Mouse (Mus musculus) thymus, postnatal 4 days (tissue): ENCODE data around the gene Fam45a.
"Not testable (repeated sequence)": the region's sequence is repeated elsewhere in the genome, so short reads cannot be mapped to it uniquely, and the experiment has no call there.

Experiments
- DNase-seq: peaks from one replicate; pipeline ENCODE4 v3.0.0; 2021

Fam45a gene

DNA sequence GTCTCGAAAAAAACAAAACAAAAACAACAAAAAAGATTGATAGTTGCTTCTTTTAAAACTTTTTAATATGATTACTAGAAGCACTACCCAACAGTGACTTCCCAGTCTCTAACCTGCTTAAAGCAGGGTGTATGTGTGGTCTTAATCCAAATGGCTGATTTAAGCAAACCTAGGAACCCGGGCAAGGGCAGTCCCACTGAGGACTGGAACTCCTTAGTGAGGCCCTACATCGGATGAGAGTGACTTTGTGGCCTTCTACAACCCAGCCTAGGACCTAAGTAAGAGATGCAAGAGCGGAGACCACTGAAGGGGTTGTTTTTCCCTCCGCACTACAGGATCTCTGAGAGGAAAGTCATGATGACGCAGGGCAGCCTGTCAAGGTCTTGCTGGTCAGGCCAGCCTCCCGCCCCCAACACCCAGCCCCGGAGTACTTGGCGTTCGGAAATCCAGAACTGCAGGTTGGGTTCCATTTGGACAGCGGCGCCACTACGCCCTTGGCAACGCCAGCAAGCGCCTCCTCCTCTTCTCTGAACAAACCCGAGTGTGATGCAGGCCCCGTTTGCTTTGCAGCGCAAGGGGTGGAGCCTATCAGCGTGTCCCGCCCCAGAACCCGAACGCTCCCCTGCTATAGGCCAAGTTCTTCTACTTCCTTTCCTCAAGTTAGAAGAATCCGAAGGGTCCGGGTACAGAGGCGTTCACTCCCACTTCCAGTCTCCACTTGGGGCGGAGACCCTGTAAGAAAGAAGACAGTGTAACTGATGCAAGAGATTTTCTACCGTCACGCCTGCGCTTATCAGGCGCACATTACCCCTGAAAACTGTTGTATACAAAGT lies 49.7 kb downstream of the Fam45a start, which contains the start of gene Sfxn4:
Sfxn4 (minus strand) TSS at position 612 of the 833 bp plus-strand sequence.
- peak; percentile 93 for DNase-seq

DNA sequence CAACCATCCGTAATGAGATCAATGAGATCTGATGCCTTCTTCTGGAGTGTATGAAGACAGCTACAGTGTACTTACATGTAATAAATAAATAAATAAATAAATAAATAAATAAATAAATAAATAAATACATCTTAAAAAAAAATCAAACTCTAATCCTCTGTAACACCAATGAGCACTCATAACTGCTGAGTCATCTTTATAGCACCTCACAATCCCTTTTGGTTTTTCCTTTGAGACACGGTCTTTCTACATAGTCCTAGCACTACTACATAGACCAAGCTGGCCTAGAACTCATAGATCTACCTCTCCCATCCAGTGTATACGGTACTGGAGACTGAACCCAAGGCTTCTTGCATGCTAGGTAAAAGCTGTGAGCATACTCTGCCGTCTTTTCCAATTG lies 54.8 kb downstream of the Fam45a start:
- DNase-seq, result not testable (repeated sequence)

DNA sequence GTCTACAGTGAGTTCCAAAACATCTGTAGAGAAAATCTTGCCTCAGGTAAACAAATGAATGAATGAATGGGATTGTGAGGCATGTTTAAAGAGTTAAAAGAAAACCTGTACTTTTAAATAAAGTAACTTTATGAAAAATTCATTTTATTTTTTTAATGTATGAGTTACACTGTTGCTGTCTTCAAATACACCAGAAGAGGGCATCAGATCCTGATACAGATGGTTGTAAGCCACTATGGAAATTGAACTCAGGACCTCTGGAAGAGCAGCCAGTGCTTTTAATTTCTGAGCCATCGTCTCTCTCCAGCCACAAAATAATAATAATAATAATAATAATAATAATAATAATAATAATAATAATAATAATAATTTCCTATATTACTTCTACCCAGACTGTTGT lies 59.1 kb downstream of the Fam45a start:
- no peak for DNase-seq

DNA sequence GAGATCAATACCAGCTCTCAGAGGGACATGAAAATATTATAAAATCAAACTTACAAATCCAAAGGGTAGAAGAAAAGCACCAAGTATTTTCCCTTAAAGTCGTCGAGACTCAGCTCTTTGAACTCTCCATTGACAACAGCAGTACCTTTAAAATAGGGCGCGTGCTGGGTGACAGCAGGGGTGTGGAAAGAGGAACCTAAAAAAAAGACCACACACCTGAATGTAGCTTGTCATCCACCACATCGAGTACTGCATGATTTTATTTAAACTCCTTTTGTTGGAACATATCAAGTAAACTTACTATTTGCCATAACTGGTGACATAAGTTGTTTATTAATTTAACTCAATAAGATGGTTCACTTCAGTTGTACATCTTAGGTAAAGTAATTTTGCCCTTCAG lies 60.0 kb downstream of the Fam45a start:
- DNase-seq, result no peak

DNA sequence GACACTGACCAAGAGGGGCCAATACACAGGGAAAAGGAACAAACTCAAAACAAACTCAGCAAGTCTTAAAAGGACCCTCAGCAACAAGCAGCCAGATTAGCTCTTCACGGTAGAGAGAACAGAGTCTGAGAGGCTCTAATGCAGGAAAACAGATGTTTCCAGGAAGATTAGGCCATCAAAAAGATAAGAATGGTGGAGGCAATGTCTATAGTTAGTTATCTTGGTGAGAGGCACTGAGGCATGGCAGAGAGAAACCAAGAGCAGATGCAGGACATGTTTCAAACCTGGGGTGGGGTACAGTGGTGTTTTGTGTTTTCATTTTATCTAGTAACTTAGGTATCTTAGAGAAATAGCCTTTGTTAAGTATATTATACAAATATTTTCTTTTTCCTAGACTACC lies 60.9 kb downstream of the Fam45a start:
- no peak for DNase-seq

DNA sequence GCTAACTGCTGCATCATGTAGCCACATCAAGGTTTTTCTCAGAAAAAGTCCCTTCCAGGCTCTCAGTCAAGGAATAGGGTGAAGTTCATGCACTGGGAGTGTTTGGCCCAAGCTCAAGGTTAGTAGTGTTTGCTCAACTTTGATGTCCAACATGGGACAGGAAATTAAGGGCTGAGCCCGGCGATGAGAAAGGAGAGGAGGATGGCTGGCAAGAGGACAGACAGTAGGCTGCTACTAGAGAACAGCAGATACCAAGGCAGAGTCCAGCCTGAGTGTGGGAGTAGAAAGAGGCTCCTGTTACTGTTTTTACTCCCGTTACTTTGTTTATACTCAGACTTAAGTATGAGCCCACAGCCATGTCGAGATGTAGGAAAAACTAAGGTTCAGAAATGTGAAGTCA lies 62.1 kb downstream of the Fam45a start:
- DNase-seq, result peak; percentile 18

DNA sequence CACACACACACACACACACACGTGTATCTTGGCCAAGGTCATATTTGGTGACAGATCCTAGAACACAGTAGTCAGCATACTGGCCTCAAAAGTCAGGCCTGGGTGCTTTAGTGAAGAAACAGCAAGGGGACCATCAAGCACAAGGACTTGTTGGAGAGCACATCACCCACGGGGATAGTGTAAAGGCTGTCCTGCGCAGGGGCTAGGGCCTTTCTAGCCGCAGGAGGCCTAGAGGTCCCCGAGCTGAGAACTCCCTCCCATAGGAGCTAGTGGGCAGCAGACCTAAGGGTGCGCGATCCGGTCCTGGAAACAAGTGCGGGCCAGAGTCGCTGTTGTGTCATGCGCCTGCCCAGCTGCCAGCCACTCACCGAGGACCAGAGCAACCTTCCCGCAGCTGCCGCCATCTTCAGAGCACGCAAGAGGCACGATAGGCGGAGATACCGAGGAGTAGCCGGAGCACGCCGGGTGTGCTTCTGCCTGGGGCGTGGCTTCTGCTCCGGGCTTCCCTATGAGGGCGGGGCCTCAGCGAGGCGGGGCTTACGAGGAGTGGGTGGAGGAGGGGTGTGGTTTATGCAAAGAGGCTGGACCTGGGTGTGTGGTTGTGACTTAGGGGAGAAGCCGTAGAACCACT lies 62.8 kb downstream of the Fam45a start, which contains the start of gene Prdx3:
Prdx3 (minus strand) TSS at position 493 of the 631 bp plus-strand sequence.
- DNase-seq, result peak; percentile 98

DNA sequence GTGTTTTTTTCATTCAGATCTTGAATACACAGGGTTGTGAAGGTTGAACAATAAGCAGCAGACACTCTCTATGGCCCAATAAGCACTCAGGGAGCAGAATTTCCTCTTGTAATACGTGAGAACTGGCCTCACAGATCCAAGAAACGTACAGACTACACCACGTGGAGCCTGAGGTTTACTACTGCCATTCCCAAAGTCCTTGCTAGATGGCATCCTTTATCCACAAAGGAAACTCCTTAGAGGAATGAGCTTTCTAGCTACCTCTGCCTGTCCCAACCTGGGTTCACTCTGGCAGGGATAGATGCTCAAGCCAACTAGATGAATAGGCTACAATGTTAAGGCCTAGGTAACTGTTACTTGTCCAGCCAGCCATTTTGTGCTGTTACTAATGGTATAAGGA lies 71.7 kb downstream of the Fam45a start:
- no peak for DNase-seq
